Mouse (Mus musculus) forebrain, embryonic 13.5 days (tissue): ENCODE data around the gene Olfr873. TPM values are rescaled to one million over a fixed set of nuclear protein-coding genes. Genes with fewer than 3 reads are reported as not detected.
"Not testable (repeated sequence)": the region's sequence is repeated elsewhere in the genome, so short reads cannot be mapped to it uniquely, and the experiment has no call there.

Experiments used
- ATAC-seq: fragments of 200-750 bp; cut with Nextera tagmentation; 2 replicates; pipeline ENCODE4 v1.8.0; 2017
- H3K27ac ChIP-seq: fragments of 300-500 bp; sonication (generic); 2 replicates; pipeline ENCODE4 v1.5.1; 2015; ENCODE audit warnings: inconsistent platforms, mild to moderate bottlenecking, moderate library complexity
- H3K27me3 ChIP-seq: fragments of 300-500 bp; sonication (generic); 2 replicates; pipeline ENCODE4 v1.6.1; 2015; ENCODE audit warnings: mild to moderate bottlenecking, inconsistent platforms
- H3K36me3 ChIP-seq: fragments of 300-500 bp; sonication (generic); 2 replicates; pipeline ENCODE4 v1.6.1; 2015; ENCODE audit warnings: mild to moderate bottlenecking, inconsistent platforms; ENCODE audit not compliant: poor library complexity, severe bottlenecking
- H3K4me1 ChIP-seq: fragments of 300-500 bp; sonication (generic); 2 replicates; pipeline ENCODE4 v1.6.1; 2015; ENCODE audit warnings: inconsistent platforms
- H3K4me2 ChIP-seq: fragments of 300-500 bp; sonication (generic); 2 replicates; pipeline ENCODE4 v1.6.1; 2015; ENCODE audit warnings: inconsistent platforms, mild to moderate bottlenecking, moderate library complexity
- H3K4me3 ChIP-seq: fragments of 300-500 bp; sonication (generic); 2 replicates; pipeline ENCODE4 v1.5.1; 2015; ENCODE audit warnings: mild to moderate bottlenecking, inconsistent platforms
- H3K9ac ChIP-seq: fragments of 300-500 bp; sonication (generic); 2 replicates; pipeline ENCODE4 v1.6.1; 2015; ENCODE audit warnings: mild to moderate bottlenecking, inconsistent platforms
- H3K9me3 ChIP-seq: fragments of 300-500 bp; sonication (generic); replicated peaks from 2 replicates; pipeline ENCODE4 v1.6.1; 2016; ENCODE audit warnings: inconsistent platforms
- WGBS: fragments of 180-500 bp; shearing (Covaris S2); methylation state at CpG from one replicate; pipeline ENCODE4 v1.1.7; 2015; 5-methylcytosine and 5-hydroxymethylcytosine counted together
- polyA plus RNA-seq: library from polyadenylated mRNA; unstranded; fragments of >200 nt; fragmentation: Nextera tagmentation; extraction: Ambion mirVana; gene quantifications from 2 replicates; pipeline ENCODE4 v1.2.1, GENCODE M21; 2015

Olfr873 gene
- not detected in 2 replicates for polyA plus RNA-seq

- Histone ChIP-seq H3K4me3 (no peak within 1 kb of the TSS), H3K9me3 (no peaks in the 10 kb centered on the region), H3K27ac (no peak within 1 kb of the TSS), H3K4me1 (no peaks in the 10 kb centered on the region), H3K36me3 (no peaks in the 10 kb centered on the region), H3K4me2 (no peak within 1 kb of the TSS), H3K27me3 (no peaks in the 10 kb centered on the region), H3K9ac (no peak within 1 kb of the TSS)
- no peak for ATAC-seq
- WGBS, result 84% methylated on average over 1 of the region's 1 CpGs
Observed at GRCm38 (mm10) chr9:20298232-20298631, at the start of gene Olfr873. Gene Olfr873 (plus strand): TSS chr9:20298532.

GRCm38 (mm10) chr9:20282051-20282450, 16.3 kb upstream of the Olfr873 start, which contains the start of gene Olfr39:
Gene Olfr39 (plus strand): TSS chr9:20282351.
- no peak within 1 kb of the TSS for H3K27ac ChIP-seq
- no peak within 1 kb of the TSS for H3K4me2 ChIP-seq
- no peaks in the 10 kb centered on the region for H3K36me3 ChIP-seq
- WGBS, result 85% methylated on average over 1 of the region's 1 CpGs
- no peak for ATAC-seq
- no peaks in the 10 kb centered on the region for H3K27me3 ChIP-seq
- H3K9me3 ChIP-seq, result 0 out of 2 replicates have a peak, but pooled peaks cover 5% of the 10 kb centered on the region
- H3K4me3 ChIP-seq, result no peak within 1 kb of the TSS
- H3K4me1 ChIP-seq, result no peaks in the 10 kb centered on the region
- H3K9ac ChIP-seq, result no peak within 1 kb of the TSS

- H3K9me3 ChIP-seq, H3K4me1 ChIP-seq, H3K4me3 ChIP-seq, H3K27ac ChIP-seq, H3K36me3 ChIP-seq, H3K27me3 ChIP-seq, H3K9ac ChIP-seq, H3K4me2 ChIP-seq, ATAC-seq: not testable (repeated sequence)
- WGBS, result 78% methylated on average over 5 of the region's 5 CpGs
Observed at GRCm38 (mm10) chr9:20295562-20295961, 2.8 kb upstream of the Olfr873 start.

- Histone ChIP-seq H3K27me3 (no peaks in the 10 kb centered on the region), H3K4me3 (no peak within 1 kb of the TSS), H3K27ac (no peak within 1 kb of the TSS), H3K4me1 (no peaks in the 10 kb centered on the region), H3K4me2 (no peak within 1 kb of the TSS), H3K9ac (no peak within 1 kb of the TSS), H3K9me3 (no peaks in the 10 kb centered on the region), H3K36me3 (no peaks in the 10 kb centered on the region)
- ATAC-seq, result no peak
Observed at GRCm38 (mm10) chr9:20335994-20336393, 37.7 kb downstream of the Olfr873 start, which contains the start of gene Olfr18. Gene Olfr18 (minus strand): TSS chr9:20336094.

- peaks cover 34% of the 10 kb centered on the region for H3K36me3 ChIP-seq
- H3K27me3 ChIP-seq, result no peaks in the 10 kb centered on the region
- 89% methylated on average over 4 of the region's 4 CpGs for WGBS
- H3K4me2 ChIP-seq, result no peak overlapping the region
- H3K9me3 ChIP-seq, result peaks cover 13% of the 10 kb centered on the region
- no peak overlapping the region for H3K4me3 ChIP-seq
- H3K9ac ChIP-seq, result no peak overlapping the region
- no peak overlapping the region for H3K27ac ChIP-seq
- H3K4me1 ChIP-seq, result no peaks in the 10 kb centered on the region
- ATAC-seq, result no peak
Observed at GRCm38 (mm10) chr9:20348501-20348900, 50.2 kb downstream of the Olfr873 start.

Other genes starting within 250 kb of the Olfr873 start
- gene Olfr867, start 241.0 kb upstream of the Olfr873 start, polyA plus RNA-seq, result not detected in 2 replicates
- not detected in 2 replicates for gene Olfr868, start 199.9 kb upstream of the Olfr873 start, polyA plus RNA-seq
- gene Olfr869, start 169.5 kb upstream of the Olfr873 start, polyA plus RNA-seq, result not detected in 2 replicates
- gene Olfr870, start 124.5 kb upstream of the Olfr873 start, polyA plus RNA-seq, result not detected in 2 replicates
- gene Olfr871, start 86.3 kb upstream of the Olfr873 start, polyA plus RNA-seq, result not detected in 2 replicates
- gene Olfr872, start 61.4 kb upstream of the Olfr873 start, polyA plus RNA-seq, result not detected in 2 replicates
- gene Olfr39, start 16.2 kb upstream of the Olfr873 start, polyA plus RNA-seq, result not detected in 2 replicates
- 0.15 TPM in 1 of 2 replicates, not detected in the other for gene Olfr18, start 37.6 kb downstream of the Olfr873 start, polyA plus RNA-seq
- gene Zfp560, start 86.6 kb downstream of the Olfr873 start, polyA plus RNA-seq, result 48.8 and 49.0 TPM in 2 replicates
- gene Zfp26, start 161.6 kb downstream of the Olfr873 start, polyA plus RNA-seq, result 22.3 and 23.8 TPM in 2 replicates
- 30.1 and 35.2 TPM in 2 replicates for gene Zfp426, start 194.2 kb downstream of the Olfr873 start, polyA plus RNA-seq
- gene Zfp266, start 222.9 kb downstream of the Olfr873 start, polyA plus RNA-seq, result 158 TPM in 2 replicates